Mouse (Mus musculus) liver, embryonic 14.5 days (tissue): ENCODE measurements around the gene Ppp2r1b. TPM values are rescaled to one million over a fixed set of nuclear protein-coding genes. Genes with fewer than 3 reads are reported as not detected.
A peak's percentile ranks its signal among the peaks of the same experiment; 100 is the strongest.

Experiments used
- ATAC-seq: fragments of 200-750 bp; cut with Nextera tagmentation; 2 replicates; pipeline ENCODE4 v1.8.0; 2017; ENCODE audit warnings: moderate number of reproducible peaks, mild to moderate bottlenecking, moderate library complexity; ENCODE audit not compliant: insufficient read depth
- DNase-seq, 3 experiments: peaks; one replicate each; pipeline ENCODE4 v3.0.0-alpha.2; 2012 to 2013; ENCODE audit warnings: low read depth in 3 of 3, low spot score in 3 of 3
- H3K27ac ChIP-seq: fragments of 300-500 bp; sonication (generic); 2 replicates; pipeline ENCODE4 v1.5.1; 2014; ENCODE audit warnings: moderate library complexity, mild to moderate bottlenecking, control low read depth, inconsistent platforms
- H3K27me3 ChIP-seq: fragments of 300-500 bp; sonication (generic); 2 replicates; pipeline ENCODE4 v1.6.1; 2014; ENCODE audit warnings: mild to moderate bottlenecking, low read length, moderate library complexity; ENCODE audit not compliant: control insufficient read depth, insufficient read depth
- H3K36me3 ChIP-seq: fragments of 300-500 bp; sonication (generic); replicated peaks from 2 replicates; pipeline ENCODE4 v1.6.1; 2014; ENCODE audit warnings: low read depth; ENCODE audit not compliant: control insufficient read depth, insufficient read depth
- H3K4me1 ChIP-seq, 2 experiments: fragments of 200-500 bp in 1 of 2; fragments of 300-500 bp in 1 of 2; sonication (generic) in 1 of 2; replicated peaks; 2 replicates each; pipeline ENCODE4 v1.6.1; 2012 to 2014; ENCODE audit warnings: antibody characterized with exemption in 1 of 2, inconsistent platforms in 1 of 2, low read length in 1 of 2; ENCODE audit not compliant: control insufficient read depth in 2 of 2, insufficient read depth in 2 of 2
- H3K4me2 ChIP-seq: fragments of 300-500 bp; sonication (generic); 2 replicates; pipeline ENCODE4 v1.6.1; 2014; ENCODE audit warnings: low read depth, mild to moderate bottlenecking, control low read depth, moderate library complexity
- H3K4me3 ChIP-seq, 2 experiments: fragments of 200-500 bp in 1 of 2; fragments of 300-500 bp in 1 of 2; sonication (generic) in 1 of 2; 2 replicates each; pipeline ENCODE4 v1.5.1; 2012 to 2014; ENCODE audit warnings: low read depth in 2 of 2, low read length in 2 of 2, mild to moderate bottlenecking in 2 of 2, control low read depth in 1 of 2, inconsistent platforms in 1 of 2, moderate library complexity in 1 of 2; ENCODE audit not compliant: insufficient read depth in 1 of 2
- H3K9ac ChIP-seq: fragments of 300-500 bp; sonication (generic); replicated peaks from 2 replicates; pipeline ENCODE4 v1.6.1; 2014; ENCODE audit warnings: mild to moderate bottlenecking, control low read depth, moderate library complexity
- H3K9me3 ChIP-seq: fragments of 300-500 bp; sonication (generic); 2 replicates; pipeline ENCODE4 v1.6.1; 2016; ENCODE audit warnings: low read length, mixed read lengths; ENCODE audit not compliant: control insufficient read depth
- CTCF ChIP-seq: IDR thresholded peaks from 2 replicates; pipeline ENCODE4 v1.5.1; 2016; ENCODE audit warnings: antibody characterized with exemption, low read depth, control low read depth
- EP300 ChIP-seq: IDR thresholded peaks from 2 replicates; pipeline ENCODE4 v1.6.1; 2016; ENCODE audit warnings: antibody characterized with exemption, low read depth
- WGBS: fragments of 180-500 bp; shearing (Covaris S2); extraction: QIAGEN DNeasy Blood & Tissue Kit; methylation state at CpG from one replicate; pipeline ENCODE4 v1.1.7; 2014; ENCODE audit not compliant: insufficient replicate concordance; 5-methylcytosine and 5-hydroxymethylcytosine counted together
- polyA plus RNA-seq, 2 experiments: library from polyadenylated mRNA; depleted of rRNA in 1 of 2; stranded (reverse) in 1 of 2; unstranded in 1 of 2; fragments of >200 nt; fragmentation: Nextera tagmentation in 1 of 2; extraction: Ambion mirVana in 1 of 2; gene quantifications; 2 replicates each; pipeline versions ENCODE4 v1.2.1 to v1.2.3; 2012 to 2014

The Ppp2r1b gene
- polyA plus RNA-seq, 2 experiments, result 27.7 to 69.1 TPM

DNA sequence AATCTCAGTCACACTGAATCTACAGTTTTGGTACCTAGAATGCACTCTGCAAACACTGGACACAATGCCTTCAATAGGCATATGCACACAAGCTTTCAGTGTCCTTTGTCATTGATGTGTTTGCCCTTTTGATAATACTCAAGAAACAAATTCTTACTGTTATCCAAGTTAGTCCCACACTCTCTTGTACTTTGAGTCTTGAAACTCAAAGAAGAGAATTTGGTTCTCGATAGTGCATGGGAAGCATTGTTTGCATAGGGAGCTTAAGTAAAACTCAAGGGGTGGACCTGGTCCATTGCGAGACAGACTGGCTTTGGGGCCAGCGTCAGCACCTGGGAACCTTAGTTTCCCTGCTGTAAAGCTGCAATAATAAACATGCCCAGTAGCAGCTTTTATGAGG, 73.0 kb downstream of the Ppp2r1b start:
- Histone ChIP-seq H3K9ac (no peak overlapping the region), H3K4me1 (peaks cover 18 to 28% of the 10 kb centered on the region in 2 experiments), H3K36me3 (peaks cover 3% of the 10 kb centered on the region), H3K27ac (no peak overlapping the region; the same call in 1 of the 2 replicates), H3K4me3 (no peak overlapping the region), H3K9me3 (no peaks in the 10 kb centered on the region), H3K4me2 (no peak overlapping the region), H3K27me3 (no peaks in the 10 kb centered on the region)
- ATAC-seq (no peak), DNase-seq (no peak)
- 79% methylated on average over 3 of the region's 3 CpGs for WGBS
- TF ChIP-seq CTCF (no peak), EP300 (no peak)

DNA sequence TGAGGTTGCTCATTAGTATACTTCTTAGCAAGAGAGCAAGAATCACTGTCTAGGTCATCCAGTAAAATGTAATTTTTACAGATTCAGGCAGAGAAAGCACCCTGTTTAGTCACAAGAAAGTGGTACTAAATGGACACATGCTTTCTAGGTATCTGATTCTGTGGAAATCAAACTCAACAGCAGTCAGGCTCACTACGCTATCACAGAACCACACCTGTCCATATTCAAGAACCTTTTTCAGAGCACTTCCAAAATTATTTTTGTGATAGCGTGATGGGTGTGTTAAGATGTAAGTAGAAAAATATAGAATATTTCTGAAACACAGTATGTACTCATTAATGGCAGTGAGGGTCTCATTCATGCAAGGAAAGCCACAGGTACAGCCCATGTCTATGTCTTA, 74.5 kb downstream of the Ppp2r1b start:
- Histone ChIP-seq H3K27me3 (no peaks in the 10 kb centered on the region), H3K9ac (no peak overlapping the region; the same call in none of the 2 replicates), H3K27ac (peak overlapping the region; percentile 50; the same call in 1 of the 2 replicates), H3K9me3 (no peaks in the 10 kb centered on the region), H3K36me3 (peaks cover 3% of the 10 kb centered on the region), H3K4me2 (peak overlapping the region; percentile 38), H3K4me3 (no peak overlapping the region), H3K4me1 (peaks cover 31 to 35% of the 10 kb centered on the region in 2 experiments)
- DNase-seq, result peak in 1 of 3 experiments; percentile 44
- peak; percentile 16; the same call in 1 of the 2 replicates for ATAC-seq
- WGBS, result 60% methylated on average over 2 of the region's 2 CpGs
- TF ChIP-seq EP300, result peak; percentile 77
- TF ChIP-seq CTCF, result no peak

DNA sequence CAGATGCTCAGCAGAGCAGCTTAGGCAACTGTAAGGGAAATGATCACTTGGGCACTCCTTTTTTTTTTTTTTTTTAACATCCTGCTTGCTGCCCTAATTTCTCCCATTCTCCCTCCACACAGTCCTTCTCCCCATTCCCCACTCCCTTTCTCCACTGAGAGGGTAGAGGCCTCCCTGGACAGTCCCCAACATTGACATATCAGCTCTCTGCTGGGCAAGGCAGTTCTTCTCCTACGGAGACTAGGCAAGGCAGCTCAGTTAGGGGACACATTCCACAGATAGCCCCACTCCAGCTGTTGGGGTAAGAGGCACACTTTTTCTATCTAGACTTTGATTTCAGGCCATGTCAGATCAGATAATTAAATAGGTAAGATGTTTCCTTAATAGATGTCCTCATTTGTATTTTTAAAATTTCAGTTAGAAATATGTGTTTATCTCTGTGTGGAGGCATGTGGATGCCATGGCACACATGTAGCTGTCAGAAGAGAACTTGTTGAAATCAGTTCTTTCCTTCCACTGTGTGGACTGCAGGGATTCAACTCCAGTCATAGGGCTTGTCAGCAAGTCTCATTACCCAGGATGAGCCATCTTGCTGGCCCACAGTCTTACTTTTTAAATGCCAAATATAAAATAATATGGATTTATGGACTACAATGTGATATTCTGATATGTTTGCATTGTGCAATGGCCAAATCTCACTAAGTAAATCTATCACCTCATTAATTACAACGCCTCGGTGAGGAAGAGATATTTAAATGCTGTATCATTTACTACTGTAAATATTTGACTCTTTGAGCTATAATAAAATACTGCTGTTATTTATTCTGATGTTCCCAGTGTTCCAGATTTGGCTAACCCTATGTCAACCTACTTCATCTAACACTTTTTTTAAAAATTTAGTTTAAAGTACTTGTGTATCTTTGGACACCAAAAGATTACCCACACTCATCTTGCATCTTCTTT, 76.1 kb downstream of the Ppp2r1b start:
- TF ChIP-seq CTCF (no peak), EP300 (no peak)
- WGBS, result 78% methylated on average over 3 of the region's 3 CpGs
- Histone ChIP-seq H3K9ac (no peak overlapping the region), H3K9me3 (no peaks in the 10 kb centered on the region), H3K27ac (peak overlapping the region; percentile 72), H3K4me1 (peaks cover 40 to 44% of the 10 kb centered on the region in 2 experiments), H3K36me3 (peaks cover 1% of the 10 kb centered on the region; the same call in 1 of the 2 replicates), H3K4me3 (no peak overlapping the region), H3K27me3 (no peaks in the 10 kb centered on the region), H3K4me2 (no peak overlapping the region)
- DNase-seq (no peak), ATAC-seq (no peak)

DNA sequence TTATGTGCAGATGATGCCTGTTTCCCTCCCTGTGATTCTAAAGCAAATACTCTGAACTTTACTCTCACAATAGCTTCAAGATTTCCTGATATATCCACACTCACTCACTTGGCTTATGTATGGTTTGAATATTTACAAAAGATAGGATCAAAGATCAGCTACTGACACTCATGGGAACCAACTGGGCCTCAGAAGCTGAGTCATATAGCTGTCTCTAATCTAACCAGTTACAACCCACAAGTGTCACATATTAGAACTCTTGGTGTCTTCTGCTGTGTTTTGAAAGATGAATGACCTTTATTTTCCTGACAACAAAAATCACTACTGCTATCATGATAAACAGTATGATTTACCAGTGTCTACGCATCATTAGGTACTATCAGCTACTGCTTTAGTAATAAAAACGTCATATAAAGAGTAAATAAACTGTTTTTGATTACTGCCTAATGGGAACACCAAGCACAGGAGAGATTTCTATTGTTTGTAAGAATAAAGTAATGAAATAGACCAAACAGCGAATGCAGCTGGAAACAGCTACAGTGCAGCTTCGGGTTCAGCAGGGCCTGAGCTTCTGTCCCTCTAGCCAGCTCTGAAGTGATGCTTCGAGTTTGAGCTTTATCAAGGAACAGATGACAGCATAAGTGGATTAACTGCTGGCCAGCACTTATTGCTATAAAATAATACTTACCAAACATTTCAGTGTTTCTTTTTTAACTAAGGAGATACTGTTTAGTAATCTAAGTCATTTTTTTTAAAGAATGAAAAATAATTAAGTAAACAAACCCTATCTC, 77.5 kb downstream of the Ppp2r1b start:
- ATAC-seq (peak; percentile 74), DNase-seq (peak; percentile 41 to 59 (median 43))
- Histone ChIP-seq H3K27ac (peak overlapping the region; percentile 72), H3K27me3 (no peaks in the 10 kb centered on the region), H3K4me1 (peaks cover 45 to 49% of the 10 kb centered on the region in 2 experiments), H3K9ac (peak overlapping the region; percentile 36; the same call in 1 of the 2 replicates), H3K4me2 (peak overlapping the region; percentile 46), H3K9me3 (no peaks in the 10 kb centered on the region), H3K4me3 (no peak overlapping the region), H3K36me3 (no peaks in the 10 kb centered on the region; the same call in 1 of the 2 replicates)
- WGBS, result 53% methylated on average over 5 of the region's 5 CpGs
- TF ChIP-seq EP300 (peak; percentile 60), CTCF (no peak)
